Mouse (Mus musculus): ENCODE results near the gene Commd2. TPM values are rescaled to one million over a fixed set of nuclear protein-coding genes. Genes with fewer than 3 reads are reported as not detected.

Commd2 gene
- polyA plus RNA-seq, 1 experiment from 2014 or later = 87.0 TPM

DNA sequence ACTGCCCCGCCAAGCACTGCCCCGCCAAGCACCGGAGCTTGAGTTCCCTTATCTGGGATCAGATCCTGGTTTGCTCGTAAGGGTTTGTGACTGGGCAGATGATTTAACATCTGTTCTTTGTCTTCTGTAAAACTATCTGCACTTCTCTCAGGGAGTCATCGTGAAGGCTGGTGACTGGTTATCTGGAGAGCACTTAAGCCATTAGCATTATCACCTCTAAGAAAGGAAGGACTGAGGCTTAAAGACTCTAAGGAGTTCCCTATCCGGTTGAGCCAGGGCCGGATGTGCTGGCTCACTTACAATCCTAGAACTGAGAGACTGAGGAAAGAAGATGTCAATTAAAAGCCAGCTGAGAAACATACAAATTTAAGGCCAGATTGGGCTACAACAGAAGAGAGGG lies 39.7 kb downstream of the Commd2 start:
- H3K4me3 ChIP-seq = no peak overlapping the region
- no peaks in the 10 kb centered on the region for H3K36me3 ChIP-seq
- no peak for ATAC-seq (ENCODE audit: low read depth)
- no peak overlapping the region for H3K4me2 ChIP-seq
- no peak overlapping the region for H3K27ac ChIP-seq (replicated peaks)
- no peaks in the 10 kb centered on the region for H3K27me3 ChIP-seq
- no peaks in the 10 kb centered on the region for H3K9me3 ChIP-seq
- H3K9ac ChIP-seq = no peak overlapping the region
- WGBS = 74% methylated on average over 7 of the region's 7 CpGs
- no peaks in the 10 kb centered on the region for H3K4me1 ChIP-seq (replicated peaks)

DNA sequence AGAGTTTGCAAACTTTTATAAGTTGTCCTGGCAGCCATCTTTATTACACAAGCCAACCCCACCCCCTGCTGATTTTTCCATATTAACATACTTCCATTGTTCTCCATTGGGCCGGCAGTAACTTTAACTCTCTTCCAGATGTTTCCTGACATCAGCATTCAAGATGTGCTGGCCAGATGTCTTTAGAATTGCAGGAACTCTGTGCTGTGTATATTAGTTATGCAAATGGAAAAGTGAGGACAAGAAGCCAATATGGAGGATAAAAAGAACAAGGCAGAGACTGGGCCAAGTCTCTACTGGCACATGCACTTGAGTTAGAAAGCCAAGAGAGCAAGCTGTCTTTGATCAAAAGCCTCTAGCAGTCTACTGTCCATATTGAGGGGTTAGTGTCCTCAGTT lies 46.9 kb downstream of the Commd2 start:
- Histone ChIP-seq H3K4me2 (no peak overlapping the region), H3K27ac (replicated peaks) (no peak overlapping the region), H3K4me3 (no peak overlapping the region), H3K27me3 (no peaks in the 10 kb centered on the region), H3K9ac (no peak overlapping the region), H3K4me1 (replicated peaks) (no peaks in the 10 kb centered on the region), H3K36me3 (no peaks in the 10 kb centered on the region), H3K9me3 (no peaks in the 10 kb centered on the region)
- ATAC-seq (ENCODE audit: low read depth) = no peak
- 67% methylated on average over 1 of the region's 1 CpGs for whole genome bisulfite sequencing

DNA sequence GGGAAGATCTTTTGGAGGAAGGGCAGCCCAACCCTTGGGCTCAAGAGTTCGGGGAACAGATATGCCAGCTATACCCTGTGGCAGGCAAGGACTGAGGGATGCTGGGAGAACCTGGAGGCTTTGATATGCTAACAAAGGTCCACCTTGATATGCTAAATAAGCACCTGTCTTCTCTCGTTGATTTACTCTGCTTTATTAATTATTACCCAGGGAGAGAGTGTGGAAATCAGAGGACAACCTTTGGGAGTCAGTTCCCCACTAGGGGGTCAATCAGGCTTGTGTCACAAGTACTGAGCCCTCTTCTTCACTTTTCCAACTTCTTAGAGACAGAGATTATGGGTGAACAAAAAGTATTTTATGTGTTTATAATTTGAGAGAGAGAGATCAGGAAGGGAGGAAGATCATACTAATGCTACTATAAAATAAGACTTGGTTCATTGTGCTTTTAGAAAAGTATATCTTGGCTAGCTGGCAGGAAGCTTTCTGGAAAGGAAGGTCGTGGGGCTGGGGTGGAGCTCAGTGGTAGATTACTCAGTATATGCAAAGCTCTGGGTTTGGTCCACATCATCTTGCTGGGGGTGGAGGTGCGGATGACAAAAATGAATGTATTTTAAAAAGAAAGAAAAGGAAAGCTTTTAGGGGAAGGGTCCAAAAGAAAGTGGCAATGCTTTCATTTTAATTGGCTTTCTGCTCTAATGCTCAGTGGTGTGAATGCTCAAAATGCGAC lies 47.5 kb downstream of the Commd2 start:
- no peak overlapping the region for H3K9ac ChIP-seq
- WGBS = 70% methylated on average over 5 of the region's 5 CpGs
- no peak overlapping the region for H3K4me2 ChIP-seq
- no peaks in the 10 kb centered on the region for H3K9me3 ChIP-seq
- no peak overlapping the region for H3K27ac ChIP-seq (replicated peaks)
- no peaks in the 10 kb centered on the region for H3K27me3 ChIP-seq
- no peak for ATAC-seq (ENCODE audit: low read depth)
- no peak overlapping the region for H3K4me3 ChIP-seq
- no peaks in the 10 kb centered on the region for H3K4me1 ChIP-seq (replicated peaks)
- no peaks in the 10 kb centered on the region for H3K36me3 ChIP-seq

DNA sequence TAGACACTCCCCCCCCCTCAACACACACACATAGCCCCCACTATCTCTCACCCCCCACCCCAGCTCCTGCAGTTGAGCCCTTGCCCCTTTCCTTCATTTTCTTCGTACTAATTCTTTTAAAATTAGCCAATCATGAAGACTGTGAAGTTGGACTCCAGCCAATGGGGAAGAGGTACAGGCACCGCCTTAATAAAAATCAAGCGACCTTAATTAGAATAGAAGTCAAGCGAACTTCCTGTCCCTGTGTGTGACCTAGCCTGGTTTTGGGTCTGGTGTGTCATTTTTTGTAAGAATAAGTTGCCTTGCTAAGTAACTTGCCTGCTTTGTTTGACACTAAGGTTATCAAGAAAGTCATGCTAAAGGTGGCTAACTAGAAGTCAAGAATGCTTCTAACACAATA lies 48.9 kb downstream of the Commd2 start:
- Histone ChIP-seq H3K36me3 (no peaks in the 10 kb centered on the region), H3K9me3 (no peaks in the 10 kb centered on the region), H3K9ac (no peak overlapping the region), H3K4me1 (replicated peaks) (no peaks in the 10 kb centered on the region), H3K4me3 (no peak overlapping the region), H3K27me3 (no peaks in the 10 kb centered on the region), H3K27ac (replicated peaks) (no peak overlapping the region), H3K4me2 (no peak overlapping the region)
- 86% methylated on average over 4 of the region's 4 CpGs for WGBS
- ATAC-seq (ENCODE audit: low read depth) = no peak

DNA sequence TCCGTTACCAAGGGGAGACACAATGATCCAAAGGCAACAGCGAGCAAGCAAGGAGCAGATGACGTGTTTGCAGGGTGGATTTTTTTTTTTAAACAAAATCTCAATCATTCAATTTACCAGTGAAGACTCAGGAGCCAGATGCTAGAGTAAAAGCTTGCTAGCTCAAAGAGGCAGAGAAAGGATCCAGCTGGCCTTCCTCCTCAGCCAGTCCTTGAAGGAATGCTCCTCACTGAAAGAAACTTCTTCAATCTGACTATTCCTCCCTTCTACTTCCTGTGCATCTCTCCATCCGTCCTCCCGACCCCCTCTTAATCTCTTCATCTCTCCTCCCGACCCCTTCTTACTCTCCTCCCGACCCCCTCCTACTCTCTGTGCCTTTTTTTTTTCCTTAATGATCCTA lies 54.9 kb downstream of the Commd2 start:
- no peak overlapping the region for H3K4me3 ChIP-seq
- H3K4me2 ChIP-seq = no peak overlapping the region
- no peaks in the 10 kb centered on the region for H3K4me1 ChIP-seq (replicated peaks)
- no peaks in the 10 kb centered on the region for H3K9me3 ChIP-seq
- H3K27me3 ChIP-seq = no peaks in the 10 kb centered on the region
- H3K27ac ChIP-seq (replicated peaks) = no peak overlapping the region
- no peak overlapping the region for H3K9ac ChIP-seq
- 71% methylated on average over 7 of the region's 7 CpGs for WGBS
- ATAC-seq (ENCODE audit: low read depth) = no peak
- H3K36me3 ChIP-seq = no peaks in the 10 kb centered on the region

DNA sequence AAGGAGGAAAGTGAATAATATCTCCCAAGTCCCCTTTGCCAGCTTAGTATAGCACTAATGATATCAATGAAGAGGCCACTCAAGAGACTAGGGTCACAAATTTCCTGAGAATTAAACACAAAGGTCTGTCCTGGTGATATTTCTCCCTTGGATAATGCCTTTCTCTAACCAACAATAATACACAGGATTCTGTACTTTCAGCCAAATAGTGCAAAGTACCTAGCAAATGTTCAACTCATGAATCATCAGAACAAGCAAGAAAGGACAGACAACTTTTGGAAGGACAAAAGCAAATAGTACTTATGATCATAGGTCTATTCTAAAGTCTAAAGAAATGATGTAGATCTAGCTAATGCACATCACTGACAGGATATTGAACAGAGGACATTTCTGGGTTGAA lies 56.0 kb downstream of the Commd2 start:
- no peak overlapping the region for H3K4me3 ChIP-seq
- no peaks in the 10 kb centered on the region for H3K36me3 ChIP-seq
- no peak overlapping the region for H3K9ac ChIP-seq
- H3K4me2 ChIP-seq = no peak overlapping the region
- H3K27ac ChIP-seq (replicated peaks) = no peak overlapping the region
- H3K4me1 ChIP-seq (replicated peaks) = no peaks in the 10 kb centered on the region
- H3K9me3 ChIP-seq = no peaks in the 10 kb centered on the region
- H3K27me3 ChIP-seq = no peaks in the 10 kb centered on the region
- ATAC-seq (ENCODE audit: low read depth) = no peak

Small RNAs within 50 kb of the gene (microRNA-seq; reads per million reads assigned to microRNA genes)
- not detected for gene Mir6377

Other genes starting within 250 kb of the Commd2 start
- 0.92 and 1.4 TPM in 2 replicates for gene Tm4sf4, start 226.4 kb downstream of the Commd2 start, polyA plus RNA-seq (2015; fragmentation: Nextera tagmentation; extraction: Ambion mirVana)
- 10.3 and 11.4 TPM in 2 replicates for gene Wwtr1, start 75.8 kb downstream of the Commd2 start, polyA plus RNA-seq (2015; fragmentation: Nextera tagmentation; extraction: Ambion mirVana)
- 0.07 TPM in 1 of 2 replicates, not detected in the other for gene Ankub1, start 41.1 kb upstream of the Commd2 start, polyA plus RNA-seq (2015; fragmentation: Nextera tagmentation; extraction: Ambion mirVana)
- gene Rnf13, start 84.3 kb upstream of the Commd2 start, polyA plus RNA-seq (2015; fragmentation: Nextera tagmentation; extraction: Ambion mirVana) = 78.6 and 83.2 TPM in 2 replicates
- gene Pfn2, start 196.4 kb upstream of the Commd2 start, polyA plus RNA-seq (2015; fragmentation: Nextera tagmentation; extraction: Ambion mirVana) = 530 and 551 TPM in 2 replicates